Comparison of ENCODE assay signal across 8 mouse cellular contexts in the genomic region with DNA sequence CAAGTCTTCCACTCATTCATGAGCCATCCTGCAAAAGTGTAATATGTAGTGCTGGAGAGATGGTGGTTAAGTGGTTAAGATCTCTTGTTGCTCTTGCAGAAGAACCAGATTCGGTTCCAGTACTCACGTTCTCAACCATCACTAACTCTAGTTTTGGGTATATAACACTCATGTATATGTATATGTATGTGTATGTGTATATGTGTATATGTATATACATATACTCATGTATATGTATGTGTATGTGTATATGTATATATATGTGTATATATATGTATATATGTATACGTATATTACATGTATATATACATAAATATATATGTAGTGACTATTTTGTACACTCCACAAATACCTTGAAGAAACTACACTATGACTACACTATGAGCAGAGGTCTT. TPM values are rescaled to one million over a fixed set of nuclear protein-coding genes. Genes with fewer than 3 reads are reported as not detected.
DNase-seq lines count a peak whose midpoint lies in the region; ATAC-seq and TF ChIP-seq lines count a peak whose summit lies in the region.

No protein-coding gene starts in this region.

- no peaks in the 10 kb centered on the region for H3K27me3 ChIP-seq in heart, embryonic 15.5 days
- H3K27me3 ChIP-seq in MEL (ENCODE audit: control insufficient read depth in 1 of 2, insufficient read depth in 2 of 2, low read length in 2 of 2) = peaks cover 0 to 1% of the 10 kb centered on the region in 2 experiments; a peak in 1 of 4 replicates
- H3K27me3 ChIP-seq in hindbrain, embryonic 14.5 days (ENCODE audit: control insufficient read depth, insufficient read depth, low read length) = no peaks in the 10 kb centered on the region
- peaks cover 5% of the 10 kb centered on the region; the same call in 1 of the 2 replicates for H3K27me3 ChIP-seq in midbrain, embryonic 12.5 days

- DNase-seq in heart, postnatal 36 days = no peak
- DNase-seq in MEL (ENCODE audit: low read depth, low spot score) = no peak
- no peak for DNase-seq in hindbrain, embryonic 14.5 days (ENCODE audit: low spot score)
- DNase-seq in urinary bladder, postnatal 10 days (ENCODE audit: low spot score) = no peak
- DNase-seq in frontal cortex, postnatal 25 days (ENCODE audit: low spot score in 2 of 2) = no peak

- no peak for TF ChIP-seq RAD21 in MEL (IDR thresholded peaks at IDR 0.05; ENCODE audit: low read depth, low read length)

- TF ChIP-seq POLR2A in MEL (IDR thresholded peaks at IDR 0.05; ENCODE audit: control insufficient read depth in 1 of 2, insufficient read depth in 1 of 2, low read depth in 1 of 2, low read length in 2 of 2, poor library complexity in 1 of 2) = no peak

- 0 out of 2 replicates have a peak overlapping the region, but pooled peaks have one; percentile 85 for H3K27ac ChIP-seq in heart, embryonic 15.5 days
- no peak overlapping the region for H3K27ac ChIP-seq in MEL (ENCODE audit: control insufficient read depth, low read depth, low read length)
- peak overlapping the region; percentile 79; the same call in 1 of the 2 replicates for H3K27ac ChIP-seq in hindbrain, embryonic 14.5 days
- H3K27ac ChIP-seq in midbrain, embryonic 12.5 days (replicated peaks) = 0 out of 2 replicates have a peak overlapping the region, but pooled peaks have one; percentile 87

- WGBS in heart, embryonic 15.5 days = 73% methylated on average over 3 of the region's 3 CpGs
- 72% methylated on average over 3 of the region's 3 CpGs for WGBS in hindbrain, embryonic 14.5 days
- 74% methylated on average over 3 of the region's 3 CpGs for WGBS in midbrain, embryonic 12.5 days

- no peaks in the 10 kb centered on the region for H3K36me3 ChIP-seq in heart, embryonic 15.5 days
- peaks cover 0 to 15% of the 10 kb centered on the region in 2 experiments; a peak in 2 of 4 replicates for H3K36me3 ChIP-seq in MEL (ENCODE audit: control insufficient read depth in 1 of 2, insufficient read depth in 2 of 2, low read length in 2 of 2)
- peaks cover 9% of the 10 kb centered on the region for H3K36me3 ChIP-seq in hindbrain, embryonic 14.5 days (replicated peaks; ENCODE audit: control insufficient read depth, insufficient read depth)
- peaks cover 7% of the 10 kb centered on the region; the same call in 1 of the 2 replicates for H3K36me3 ChIP-seq in midbrain, embryonic 12.5 days

- no peak for TF ChIP-seq CTCF in MEL (IDR thresholded peaks at IDR 0.05 in 2 of 3, conservative IDR thresholded peaks at IDR 0.05 in 1 of 3; ENCODE audit: control insufficient read depth in 1 of 3, insufficient read depth in 1 of 3, low read depth in 2 of 3, low read length in 3 of 3, poor library complexity in 1 of 3, severe bottlenecking in 1 of 3)

- H3K79me2 ChIP-seq in MEL (ENCODE audit: control insufficient read depth, insufficient read depth, low read length, poor library complexity) = peaks cover 9% of the 10 kb centered on the region

- no peak for ATAC-seq in heart, embryonic 15.5 days (replicated peaks; ENCODE audit: insufficient number of reproducible peaks, insufficient read depth, low FRiP score, low read depth)
- 0 out of 2 replicates have a peak, but pooled peaks have one; percentile 18 for ATAC-seq in hindbrain, embryonic 14.5 days (ENCODE audit: low FRiP score)
- ATAC-seq in midbrain, embryonic 12.5 days (ENCODE audit: low FRiP score, low read depth) = peak; percentile 55
- no peak for ATAC-seq in monocyte, adult 5-6 weeks (replicated peaks; ENCODE audit: insufficient number of reproducible peaks, low FRiP score, low TSS enrichment, poor library complexity, severe bottlenecking)

- H3K4me3 ChIP-seq in heart, embryonic 15.5 days = peak overlapping the region; percentile 75
- peak overlapping the region; percentile 78 to 93 for H3K4me3 ChIP-seq in MEL (ENCODE audit: control insufficient read depth in 1 of 2, insufficient read depth in 1 of 2, low read depth in 2 of 2, low read length in 2 of 2)
- peak overlapping the region; percentile 60 for H3K4me3 ChIP-seq in hindbrain, embryonic 14.5 days (replicated peaks; ENCODE audit: low read length)
- peak overlapping the region; percentile 90 for H3K4me3 ChIP-seq in midbrain, embryonic 12.5 days

- no peaks in the 10 kb centered on the region for H3K9me3 ChIP-seq in heart, embryonic 15.5 days (replicated peaks)
- no peaks in the 10 kb centered on the region for H3K9me3 ChIP-seq in MEL (replicated peaks; ENCODE audit: insufficient read depth, low read length)
- H3K9me3 ChIP-seq in hindbrain, embryonic 14.5 days (ENCODE audit: control insufficient read depth, low read length) = no peaks in the 10 kb centered on the region
- H3K9me3 ChIP-seq in midbrain, embryonic 12.5 days = no peaks in the 10 kb centered on the region

- no peak for TF ChIP-seq EP300 in MEL (IDR thresholded peaks at IDR 0.05; ENCODE audit: low read depth in 1 of 2, low read length in 2 of 2)

- H3K4me2 ChIP-seq in heart, embryonic 15.5 days = peak overlapping the region; percentile 71
- H3K4me2 ChIP-seq in hindbrain, embryonic 14.5 days (replicated peaks) = peak overlapping the region; percentile 76
- peak overlapping the region; percentile 78 for H3K4me2 ChIP-seq in midbrain, embryonic 12.5 days (replicated peaks)

- peaks cover 6% of the 10 kb centered on the region; the same call in 1 of the 2 replicates for H3K4me1 ChIP-seq in heart, embryonic 15.5 days (replicated peaks)
- H3K4me1 ChIP-seq in MEL (ENCODE audit: control insufficient read depth in 1 of 2, insufficient read depth in 2 of 2, low read length in 2 of 2) = peaks cover 0 to 4% of the 10 kb centered on the region in 2 experiments; a peak in 2 of 4 replicates
- peaks cover 7% of the 10 kb centered on the region; the same call in 1 of the 2 replicates for H3K4me1 ChIP-seq in hindbrain, embryonic 14.5 days (replicated peaks; ENCODE audit: control insufficient read depth, insufficient read depth, low read length)
- H3K4me1 ChIP-seq in midbrain, embryonic 12.5 days = peaks cover 6% of the 10 kb centered on the region

- peak overlapping the region; percentile 82 for H3K9ac ChIP-seq in heart, embryonic 15.5 days
- peak overlapping the region; percentile 59 for H3K9ac ChIP-seq in MEL (ENCODE audit: control insufficient read depth, low read depth, low read length, poor library complexity, severe bottlenecking)
- peak overlapping the region; percentile 80 for H3K9ac ChIP-seq in hindbrain, embryonic 14.5 days
- peak overlapping the region; percentile 80; the same call in 1 of the 2 replicates for H3K9ac ChIP-seq in midbrain, embryonic 12.5 days (replicated peaks)

- intact Hi-C loops in heart, postnatal 36 days (cut with DNase I) = no loop called here

TF ChIP-seq in MEL, 35 proteins besides CTCF, POLR2A, EP300 and RAD21:
- no peak for TF ChIP-seq SIN3A (IDR thresholded peaks at IDR 0.05; ENCODE audit: low read length)
- TF ChIP-seq CHD2 (IDR thresholded peaks at IDR 0.05; ENCODE audit: low read length) = no peak
- TF ChIP-seq MEF2A (IDR thresholded peaks at IDR 0.05; ENCODE audit: extremely low read depth, insufficient replicate concordance, low read depth, low read length, poor library complexity, severe bottlenecking) = no peak
- no peak for TF ChIP-seq E2F4 (IDR thresholded peaks at IDR 0.05; ENCODE audit: borderline replicate concordance, low read depth, low read length)
- no peak for TF ChIP-seq MAFK (IDR thresholded peaks at IDR 0.05; ENCODE audit: borderline replicate concordance, low read depth, low read length)
- no peak for TF ChIP-seq MYC (IDR thresholded peaks at IDR 0.05; ENCODE audit: low read depth, low read length)
- no peak for TF ChIP-seq MYB (IDR thresholded peaks at IDR 0.05; ENCODE audit: low read depth, low read length)
- no peak for TF ChIP-seq TAL1 (IDR thresholded peaks at IDR 0.05; ENCODE audit: low read length)
- TF ChIP-seq GATA1 (IDR thresholded peaks at IDR 0.05; ENCODE audit: low read depth, low read length) = no peak
- TF ChIP-seq RCOR1 (IDR thresholded peaks at IDR 0.05; ENCODE audit: low read depth, low read length) = no peak
- no peak for TF ChIP-seq KAT2A (conservative IDR thresholded peaks at IDR 0.05; ENCODE audit: low read depth, low read length)
TF ChIP-seq in MEL: peak in this region for 0.

RNA-seq across cellular contexts. Expression of gene Commd2, which starts 0.3 kb away (rescaled TPM):
- polyA plus RNA-seq in heart, embryonic 15.5 days (2015; fragmentation: Nextera tagmentation; extraction: Ambion mirVana) = 39.8 and 43.2 TPM in 2 replicates
- 10 to 100 TPM; 11.3 to 14.2 TPM for total RNA-seq in heart, postnatal 36 days (2021)
- total RNA-seq in MEL (2012; rRNA removed) = 46.6 and 47.7 TPM in 2 replicates
- polyA plus RNA-seq in MEL (2012; ENCODE audit: insufficient read depth in 1 of 2, insufficient read length in 2 of 2, low read depth in 1 of 2, low replicate concordance in 2 of 2, missing spikeins in 1 of 2) = 10 to 100 TPM in 1 of 2 experiments, not detected in 1; 61.6 TPM
- polyA plus RNA-seq in hindbrain, embryonic 14.5 days (2014; fragmentation: Nextera tagmentation; extraction: Ambion mirVana) = 75.8 and 79.7 TPM in 2 replicates
- polyA plus RNA-seq in midbrain, embryonic 12.5 days (2016; fragmentation: Nextera tagmentation; extraction: Ambion mirVana) = 81.2 and 89.5 TPM in 2 replicates
- total RNA-seq in monocyte, adult 5-6 weeks (2017) = 12.8 to 28.5 TPM (median 25.4 TPM) in 3 replicates

RNA-seq across cellular contexts. Expression of gene Ankub1, which starts 40.7 kb away (rescaled TPM):
- not detected in 2 replicates for polyA plus RNA-seq in heart, embryonic 15.5 days (2015; fragmentation: Nextera tagmentation; extraction: Ambion mirVana)
- total RNA-seq in heart, postnatal 36 days (2021) = not detected
- total RNA-seq in MEL (2012; rRNA removed) = not detected in 2 replicates
- polyA plus RNA-seq in MEL (2012; ENCODE audit: insufficient read depth in 1 of 2, insufficient read length in 2 of 2, low read depth in 1 of 2, low replicate concordance in 2 of 2, missing spikeins in 1 of 2) = not detected
- 0.16 and 0.31 TPM in 2 replicates for polyA plus RNA-seq in hindbrain, embryonic 14.5 days (2014; fragmentation: Nextera tagmentation; extraction: Ambion mirVana)
- polyA plus RNA-seq in midbrain, embryonic 12.5 days (2016; fragmentation: Nextera tagmentation; extraction: Ambion mirVana) = 0.14 TPM in 1 of 2 replicates, not detected in the other
- 0.58 TPM in 1 of 3 replicates, not detected in the others for total RNA-seq in monocyte, adult 5-6 weeks (2017)

Comparison
In these comparisons a context has a peak if more than half of its experiments do, and no peak if none do; other contexts are left out.
1. ATAC-seq: peak in hindbrain, embryonic 14.5 days (single experiment) and midbrain, embryonic 12.5 days (single experiment); none in heart, embryonic 15.5 days (single experiment) and monocyte, adult 5-6 weeks (single experiment).
2. Peak in every context shown above with its lines, with median percentiles within 50 percentile points of each other: H3K4me2 ChIP-seq, H3K4me3 ChIP-seq and H3K9ac ChIP-seq.